Mouse (Mus musculus): ENCODE data around the gene Meis1.
A peak's percentile ranks its signal among the peaks of the same experiment; 100 is the strongest.

The Meis1 gene

DNA sequence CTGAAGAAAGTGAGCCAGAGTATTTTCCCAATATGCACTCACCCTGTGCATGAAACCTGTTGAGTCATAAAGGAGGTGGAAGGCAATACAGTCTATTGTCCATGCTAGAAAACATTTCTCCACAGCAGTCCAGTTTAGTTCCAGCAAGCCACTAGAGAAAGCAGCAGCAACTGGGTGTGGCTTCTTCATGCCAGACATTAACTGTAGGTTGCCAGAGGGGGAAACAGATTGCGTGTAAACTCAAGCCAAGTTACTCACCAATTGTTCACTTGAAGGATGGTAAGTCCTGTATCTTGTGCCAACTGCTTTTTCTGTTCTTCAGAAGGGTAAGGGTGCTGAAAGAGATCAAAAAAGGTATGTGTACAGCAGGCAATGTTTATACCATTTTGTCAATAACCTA is 113.4 kb downstream of the Meis1 start:
- no peak for DNase-seq (ENCODE audit: low spot score in 2 of 2)

DNA sequence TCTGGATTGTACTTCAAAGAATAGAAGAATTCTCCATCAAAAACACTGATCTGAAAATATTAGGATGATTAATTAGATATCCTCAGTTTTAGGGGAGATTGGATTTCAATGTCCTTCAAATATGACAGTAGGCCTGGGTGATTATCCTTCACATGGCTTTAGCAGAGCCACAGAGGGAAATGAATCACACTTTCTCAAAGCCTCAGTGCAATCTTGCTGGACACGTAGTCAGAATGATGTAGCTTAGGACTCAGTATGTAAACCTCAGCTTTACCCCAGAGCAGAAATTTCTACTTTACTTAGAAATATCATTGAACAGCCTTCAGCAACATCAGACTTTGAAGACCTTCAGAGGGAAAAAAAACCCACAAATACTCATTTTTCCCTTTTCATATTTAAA is 113.9 kb downstream of the Meis1 start:
- no peak for DNase-seq (ENCODE audit: low spot score in 2 of 2)

DNA sequence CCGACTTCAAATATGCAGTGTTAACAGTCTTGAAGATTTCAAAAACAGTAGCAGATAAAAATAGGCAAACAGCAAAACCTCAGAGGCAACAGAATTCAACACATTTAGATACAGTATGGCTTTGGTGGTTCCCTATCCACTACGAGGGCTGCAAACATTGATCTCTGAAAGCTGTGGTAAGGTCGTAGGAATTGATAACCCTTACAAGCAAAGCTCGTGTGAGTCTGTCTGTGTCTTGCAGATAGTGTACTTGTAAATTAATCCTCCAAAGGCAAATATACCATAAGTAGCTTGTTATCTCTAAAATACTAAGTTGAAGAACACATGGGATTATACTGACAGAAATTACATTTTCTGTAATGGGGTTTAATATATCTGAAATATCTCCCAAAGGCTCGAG is 114.5 kb downstream of the Meis1 start:
- DNase-seq (ENCODE audit: low spot score in 2 of 2), result no peak

DNA sequence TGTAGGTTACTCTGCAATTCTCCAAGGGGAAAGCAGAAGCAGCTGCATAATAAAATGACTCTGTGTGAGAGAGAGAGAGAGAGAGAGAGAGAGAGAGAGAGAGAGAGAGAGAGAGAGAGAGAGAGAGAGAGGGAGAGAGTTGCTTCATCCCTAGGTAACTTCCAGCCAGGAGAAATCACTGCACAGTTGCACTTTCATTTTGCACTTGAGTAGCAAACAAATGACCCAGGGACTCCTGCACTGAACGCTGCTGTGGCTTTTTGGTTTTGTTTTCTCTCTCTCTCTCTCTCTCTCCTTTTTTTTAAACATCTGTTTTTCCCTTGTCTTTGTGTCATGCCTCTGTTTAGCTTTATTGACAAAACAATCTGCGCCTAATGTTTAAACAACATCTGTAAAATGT is 118.3 kb downstream of the Meis1 start:
- no peak for DNase-seq (ENCODE audit: low spot score in 2 of 2)

DNA sequence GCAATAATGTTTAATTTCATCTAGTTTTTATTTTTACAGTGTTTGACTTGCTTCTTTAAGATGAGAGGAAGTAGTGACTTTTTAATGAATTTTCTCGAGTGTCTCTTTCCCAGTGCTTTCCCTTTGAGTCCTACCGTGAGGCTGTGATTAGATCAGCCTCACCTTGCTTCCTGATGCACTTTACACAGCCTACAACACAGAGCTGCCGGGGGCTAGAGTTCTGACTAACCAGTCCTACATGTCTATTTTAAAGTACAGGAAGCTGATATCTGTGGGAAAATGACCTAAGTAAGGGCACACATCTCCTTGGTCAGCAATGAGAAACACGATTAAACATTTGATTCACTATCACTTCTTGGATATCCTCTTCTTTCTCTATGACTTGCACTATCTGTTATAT is 119.9 kb downstream of the Meis1 start:
- DNase-seq (ENCODE audit: low spot score in 2 of 2), result no peak

DNA sequence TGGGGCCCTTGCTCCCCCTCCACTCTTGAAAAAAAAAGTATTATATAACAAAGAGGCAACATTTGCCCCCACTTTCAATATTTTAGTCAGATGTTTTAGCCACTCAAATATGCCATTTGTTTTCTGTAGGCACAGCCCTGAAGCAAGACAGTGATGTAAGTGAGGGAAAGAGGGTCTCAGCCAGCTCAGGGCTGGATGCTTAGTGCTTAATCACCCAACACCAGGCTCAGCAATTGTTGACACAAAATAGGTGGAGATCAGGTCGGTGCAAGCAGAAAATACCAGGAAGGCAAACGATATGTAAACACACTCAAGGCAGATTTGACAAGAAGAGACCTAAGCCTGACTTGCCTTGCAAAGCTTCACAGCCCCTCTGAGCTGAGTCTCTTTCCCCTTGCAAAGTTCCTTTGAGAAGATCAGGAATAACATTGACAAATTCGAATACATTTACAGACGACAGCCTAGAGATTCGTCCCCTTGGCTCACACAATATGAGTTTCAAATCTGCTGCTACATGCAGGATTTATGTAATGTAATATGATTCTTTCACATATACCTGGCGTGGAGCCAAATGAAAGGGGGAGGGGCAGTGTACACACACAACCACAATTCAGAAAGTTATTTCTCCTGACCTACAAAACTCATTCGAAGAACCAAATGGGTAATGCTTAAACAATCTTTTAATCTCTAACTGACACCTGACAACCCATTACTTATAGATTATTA is 120.7 kb downstream of the Meis1 start:
- DNase-seq (ENCODE audit: low spot score in 2 of 2), result no peak

DNA sequence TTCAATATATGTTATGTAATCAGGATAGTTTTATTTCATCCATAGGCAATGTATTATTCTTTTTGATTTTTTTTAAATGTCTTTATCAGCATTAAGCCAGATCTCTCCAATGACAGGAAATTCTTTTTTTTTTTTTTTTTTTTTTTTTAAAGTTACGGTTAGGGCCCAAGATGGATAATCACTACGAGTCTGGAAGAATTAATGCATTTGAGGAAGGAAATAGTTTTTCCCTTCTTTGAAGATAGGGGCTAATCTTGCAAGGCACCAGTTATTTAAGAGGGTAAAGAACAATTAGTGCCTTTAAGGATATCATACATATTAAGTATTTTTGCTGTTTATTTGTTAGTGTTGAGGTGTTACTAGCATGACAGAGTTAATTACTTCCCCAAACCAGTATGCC is 121.5 kb downstream of the Meis1 start:
- DNase-seq (ENCODE audit: low spot score in 2 of 2), result no peak

DNA sequence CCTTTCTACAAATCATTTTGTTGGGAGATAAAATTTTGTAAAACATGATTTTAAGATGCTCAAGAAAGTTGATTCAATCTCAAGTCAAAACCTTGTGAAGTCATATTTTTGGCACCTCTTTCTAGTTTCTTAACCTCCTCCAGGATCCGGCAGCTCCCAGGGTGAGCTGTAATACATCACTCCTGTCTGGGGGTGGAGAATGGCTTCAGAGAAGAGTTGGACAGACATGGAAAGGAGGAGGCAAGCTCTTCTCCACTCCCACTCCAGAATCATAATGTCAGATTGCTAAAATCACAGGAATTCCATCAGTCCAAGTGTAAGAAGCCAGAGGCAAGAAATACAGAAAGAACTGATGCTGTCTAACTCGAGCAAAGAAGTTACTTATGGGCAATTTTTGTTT is 126.3 kb downstream of the Meis1 start:
- DNase-seq (ENCODE audit: low spot score in 2 of 2), result no peak

DNA sequence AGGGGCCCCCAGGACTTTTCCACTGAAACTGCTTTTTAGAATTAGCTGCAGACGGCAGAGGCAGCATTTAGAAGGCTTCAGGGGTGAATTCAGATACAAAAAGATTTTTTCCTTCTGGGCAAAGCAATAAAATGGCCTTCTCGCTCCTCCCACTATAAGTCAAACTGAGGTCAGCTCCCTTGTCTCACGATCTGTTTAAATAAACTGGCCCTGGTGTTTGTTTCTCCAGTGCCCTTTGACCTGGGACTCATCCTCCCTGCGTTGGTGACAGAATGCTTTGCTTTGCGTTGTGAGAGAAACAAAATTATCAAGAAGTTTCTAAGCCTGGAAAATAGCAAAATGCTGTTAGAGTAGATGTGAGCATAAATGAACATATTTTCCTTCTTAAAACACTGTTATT is 129.6 kb downstream of the Meis1 start:
- DNase-seq (ENCODE audit: low spot score in 2 of 2), result no peak

DNA sequence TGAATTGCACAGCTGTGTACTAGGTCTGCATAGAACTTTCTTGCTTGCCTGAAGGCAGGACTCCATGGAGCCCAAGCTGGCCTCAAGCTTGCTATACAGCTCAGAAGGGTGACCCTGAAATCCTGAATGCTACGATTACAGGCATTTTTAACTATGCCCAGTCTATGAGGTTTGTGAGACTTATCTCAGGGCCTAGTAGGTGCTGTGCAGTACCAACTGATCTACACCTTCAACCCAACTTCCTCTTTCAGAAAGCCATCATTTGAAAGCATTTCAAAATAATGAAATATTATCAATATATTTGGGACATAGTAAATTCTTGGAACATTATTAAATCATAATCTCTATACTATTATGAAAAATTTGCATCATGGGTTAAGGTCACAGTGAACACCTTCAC is 130.1 kb downstream of the Meis1 start:
- no peak for DNase-seq (ENCODE audit: low spot score in 2 of 2)

DNA sequence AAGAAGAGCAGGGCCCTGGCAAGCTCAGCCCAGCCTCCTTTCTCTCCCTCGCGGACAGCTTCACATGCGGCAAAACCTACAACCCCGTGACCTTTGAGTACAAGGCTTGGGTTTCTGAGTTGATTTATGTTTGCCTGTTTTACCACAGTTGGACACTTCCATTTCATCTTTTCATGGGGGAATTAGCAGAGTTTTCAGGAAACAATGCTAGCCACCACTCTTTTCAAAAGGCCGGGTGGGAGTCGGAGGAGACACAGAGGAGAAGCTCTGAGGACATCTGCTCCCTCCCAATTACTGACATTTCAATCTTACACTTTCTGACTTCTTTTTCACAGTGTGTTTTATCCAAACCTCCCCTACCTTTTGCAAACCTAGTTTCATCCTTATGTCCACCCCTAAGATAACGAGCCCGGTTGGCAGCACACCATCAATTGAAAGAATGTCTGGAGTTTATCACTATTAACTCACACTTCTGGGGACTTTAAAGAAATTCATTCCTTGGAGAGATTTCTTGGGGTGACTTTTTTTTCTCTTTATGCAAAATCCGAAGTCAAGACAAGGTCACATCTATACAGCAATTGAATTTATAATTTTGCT is 133.0 kb downstream of the Meis1 start:
- DNase-seq (ENCODE audit: low spot score in 2 of 2), result no peak

DNA sequence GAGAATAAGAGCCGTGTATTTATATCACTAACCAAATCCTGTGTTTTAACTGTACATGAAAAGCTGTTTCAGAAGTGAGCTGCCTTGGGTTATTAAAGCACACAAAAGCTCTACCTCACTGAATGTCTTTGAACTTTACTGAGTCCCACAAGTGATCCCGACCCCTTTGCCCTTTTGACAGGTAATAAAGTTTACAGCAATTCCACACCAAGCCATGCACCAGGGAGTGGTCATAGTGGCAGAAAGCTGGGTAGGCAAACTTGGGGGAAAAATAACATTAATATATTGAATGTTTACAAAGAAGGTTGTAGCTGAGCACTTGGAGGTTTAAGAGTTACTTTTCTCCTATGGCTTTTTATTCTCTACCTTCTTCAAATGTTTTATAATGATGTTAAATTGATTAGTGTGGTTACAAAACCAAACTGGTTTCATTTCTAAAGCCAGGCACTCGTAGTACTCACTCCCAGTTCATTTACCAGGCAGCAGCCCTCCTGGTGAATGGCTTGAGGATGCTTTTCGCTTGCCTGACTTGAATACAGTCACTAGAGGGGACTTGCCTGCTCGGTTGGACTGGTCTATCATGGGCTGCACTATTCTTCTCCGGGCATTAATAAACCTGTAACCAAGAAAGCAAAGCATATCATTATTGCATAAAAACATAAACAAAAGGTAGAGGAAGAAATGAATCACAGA is 133.6 kb downstream of the Meis1 start:
- no peak for DNase-seq (ENCODE audit: low spot score in 2 of 2)

DNA sequence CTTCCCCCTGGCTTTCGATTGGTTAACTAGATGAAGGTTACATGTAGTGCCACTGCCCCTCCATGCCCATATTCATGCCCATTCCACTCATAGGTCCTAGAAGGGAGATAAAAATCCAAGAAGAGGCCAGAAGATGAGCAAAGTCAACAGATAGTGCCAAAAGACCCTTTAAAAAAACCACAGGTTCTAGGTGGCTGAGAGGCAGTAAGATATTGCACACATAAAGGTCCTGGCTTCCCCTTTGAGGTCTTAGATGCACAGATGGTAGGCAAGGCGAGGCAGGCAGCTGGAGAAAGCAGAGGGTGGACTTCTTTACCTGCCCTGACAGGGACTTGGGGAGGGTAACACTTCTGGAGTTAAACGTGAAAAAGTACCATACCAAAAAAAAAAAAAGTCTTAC is 134.8 kb downstream of the Meis1 start:
- DNase-seq (ENCODE audit: low spot score in 2 of 2), result no peak

DNA sequence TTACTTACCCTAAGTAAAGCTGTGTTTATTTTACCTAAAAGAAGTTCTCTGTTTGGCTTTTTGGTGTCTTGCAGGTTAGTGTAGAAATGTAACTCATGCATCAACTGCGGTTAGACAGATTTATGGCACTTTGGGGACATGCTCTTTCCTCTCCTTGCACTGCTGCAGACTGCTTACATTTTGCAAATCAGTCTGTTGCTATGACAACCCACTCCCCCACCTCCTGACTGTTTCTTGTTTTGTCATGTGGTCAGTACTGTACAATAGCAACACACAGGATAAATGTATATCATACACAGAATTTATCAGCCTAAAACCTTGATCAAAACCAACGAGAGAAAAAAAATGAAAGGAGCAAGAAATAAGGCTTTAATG is 135.3 kb downstream of the Meis1 start:
- no peak for DNase-seq (ENCODE audit: low spot score in 2 of 2)

DNA sequence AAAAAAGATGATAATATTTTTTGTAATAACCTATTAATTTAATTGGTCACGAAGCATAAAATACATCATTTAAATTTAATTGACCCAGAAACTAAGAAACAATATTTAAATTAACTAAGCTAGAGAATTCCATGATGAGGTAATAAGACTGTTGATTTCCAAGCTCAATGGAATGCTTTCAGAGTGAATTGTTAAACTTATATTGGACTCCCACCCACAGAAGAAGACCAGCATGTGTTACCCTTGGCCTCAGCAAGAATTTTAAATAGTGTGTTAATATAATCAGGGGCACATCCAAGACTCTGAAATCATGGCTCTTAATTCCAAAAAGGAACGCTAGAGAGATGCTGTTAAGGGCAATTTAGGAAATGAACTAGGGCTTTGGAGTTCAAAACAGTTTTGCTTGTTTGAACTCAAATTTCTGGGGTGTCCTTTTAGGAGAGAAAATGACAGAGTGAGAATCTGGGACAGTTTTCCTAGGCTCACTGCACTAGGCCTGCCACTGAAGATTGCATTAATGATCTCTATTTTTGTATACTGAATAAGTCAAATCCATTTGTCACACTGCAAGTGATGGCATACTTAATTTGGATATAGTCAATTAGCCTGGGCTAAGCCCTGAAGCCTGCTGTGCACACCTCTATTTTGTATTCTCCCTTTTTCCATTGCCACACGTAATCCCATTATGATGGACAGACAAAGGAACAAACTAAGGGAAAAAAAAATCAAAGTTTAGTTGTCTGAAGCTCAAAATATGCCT is 135.9 kb downstream of the Meis1 start:
- DNase-seq (ENCODE audit: low spot score in 2 of 2), result no peak

DNA sequence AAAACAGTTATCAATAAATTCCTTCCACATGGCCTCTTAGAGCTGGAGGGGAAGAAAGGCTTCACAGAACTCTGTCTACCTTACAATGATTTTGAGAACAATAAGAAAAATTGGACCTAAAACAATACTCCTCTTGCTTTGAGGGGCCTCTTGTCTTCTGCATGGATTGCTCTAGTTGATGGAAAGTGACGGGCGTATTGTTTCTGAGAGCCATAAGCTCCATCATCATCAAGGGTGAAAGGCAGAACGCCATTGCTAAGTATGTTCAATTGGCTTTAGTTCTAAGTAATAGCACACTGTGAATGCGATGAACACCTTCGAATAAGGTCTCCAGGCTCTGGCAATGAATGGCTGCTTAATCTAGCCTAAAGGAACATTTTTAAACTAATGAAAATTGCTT is 136.5 kb downstream of the Meis1 start:
- DNase-seq (ENCODE audit: low spot score in 2 of 2), result no peak

DNA sequence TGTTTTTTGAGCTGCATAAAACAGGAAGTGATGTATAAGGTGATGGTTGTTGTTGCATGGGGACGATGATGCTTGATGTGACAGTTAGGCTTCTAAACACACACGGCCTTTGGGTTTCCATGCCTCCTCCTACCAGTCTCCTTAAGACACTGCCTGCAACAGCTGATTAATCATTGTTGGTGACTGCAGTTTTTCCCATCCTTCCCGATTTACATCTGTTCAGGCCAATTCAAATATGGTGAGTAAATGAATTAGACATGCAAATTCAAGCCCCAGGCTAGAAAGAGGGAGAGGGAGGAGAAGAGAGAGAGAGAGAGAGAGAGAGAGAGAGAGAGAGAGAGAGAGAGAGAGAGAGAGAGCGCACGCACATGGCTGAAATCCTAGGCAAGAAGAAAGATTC is 138.0 kb downstream of the Meis1 start:
- no peak for DNase-seq (ENCODE audit: low spot score in 2 of 2)

DNA sequence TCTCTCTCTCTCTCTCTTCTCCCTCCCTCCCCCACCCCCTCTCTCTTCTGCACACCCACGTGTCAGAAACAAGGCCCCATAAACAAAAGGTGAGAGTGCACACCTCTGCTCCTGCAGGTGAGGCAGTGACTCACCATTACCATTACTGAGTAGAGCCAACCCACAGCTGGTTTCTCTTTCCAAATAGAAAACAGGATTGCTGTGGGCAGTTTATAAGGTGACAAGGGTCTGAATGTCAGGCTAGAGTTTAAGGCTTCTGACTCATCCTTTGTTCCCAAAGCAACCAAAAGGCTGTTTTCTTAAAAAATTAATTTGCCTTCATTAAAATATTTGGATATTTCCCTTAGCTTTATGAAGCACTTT is 139.3 kb downstream of the Meis1 start:
- no peak for DNase-seq (ENCODE audit: low spot score in 2 of 2)

DNA sequence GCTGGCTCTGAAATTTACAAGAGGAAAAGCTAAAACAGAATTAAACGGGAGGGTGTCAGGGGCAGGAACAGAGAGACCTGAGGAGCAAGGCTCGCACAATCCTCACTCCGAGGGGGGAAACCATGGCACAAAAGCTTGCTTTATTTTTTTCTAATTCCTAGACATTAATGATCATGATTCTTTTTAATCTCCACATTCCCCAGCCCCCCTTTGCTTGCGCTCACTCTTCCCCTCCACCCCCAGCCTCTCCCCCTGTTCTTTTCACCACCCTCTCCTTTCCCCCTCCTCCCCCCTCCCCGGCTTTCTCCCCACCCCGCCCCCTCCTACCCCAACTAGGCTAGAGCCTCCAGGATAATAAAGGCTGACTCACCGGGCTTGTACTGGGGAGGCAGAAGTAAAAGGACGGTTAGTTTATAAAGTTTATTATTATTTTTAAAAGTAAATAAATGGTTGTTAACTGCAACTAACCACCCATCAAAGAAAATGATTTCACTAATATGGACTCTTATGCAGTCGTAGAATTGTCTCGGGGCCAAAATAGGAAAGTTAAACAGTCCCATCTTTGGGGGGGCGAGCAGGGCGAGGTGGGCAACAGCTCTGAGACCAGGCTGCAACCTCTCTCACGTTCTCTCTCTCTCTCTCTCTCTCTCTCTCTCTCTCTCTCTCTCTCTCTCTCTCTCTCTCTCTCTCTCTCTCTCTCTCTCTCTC is 139.9 kb downstream of the Meis1 start:
- no peak for DNase-seq (ENCODE audit: low spot score in 2 of 2)

DNA sequence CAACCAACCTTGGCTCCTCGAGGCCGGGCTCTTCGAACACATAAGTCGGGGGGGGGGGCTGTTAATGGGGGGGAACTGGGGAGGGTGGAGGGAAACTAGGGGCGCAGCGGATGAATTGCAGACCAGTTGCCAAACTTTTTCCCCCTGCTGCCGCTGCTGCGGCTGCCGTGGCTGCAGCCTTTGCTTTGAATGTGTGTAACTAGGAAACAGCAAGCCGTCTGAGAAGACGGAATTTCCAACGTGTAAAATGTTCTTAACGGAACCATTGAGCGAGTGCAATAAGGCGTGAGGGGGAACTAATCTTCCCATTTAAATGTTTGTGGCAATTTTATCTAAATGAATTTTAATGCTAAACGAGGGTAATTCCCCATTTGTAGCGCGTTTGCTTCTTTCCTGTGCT is 140.8 kb downstream of the Meis1 start:
- DNase-seq (ENCODE audit: low spot score in 2 of 2), result no peak

DNA sequence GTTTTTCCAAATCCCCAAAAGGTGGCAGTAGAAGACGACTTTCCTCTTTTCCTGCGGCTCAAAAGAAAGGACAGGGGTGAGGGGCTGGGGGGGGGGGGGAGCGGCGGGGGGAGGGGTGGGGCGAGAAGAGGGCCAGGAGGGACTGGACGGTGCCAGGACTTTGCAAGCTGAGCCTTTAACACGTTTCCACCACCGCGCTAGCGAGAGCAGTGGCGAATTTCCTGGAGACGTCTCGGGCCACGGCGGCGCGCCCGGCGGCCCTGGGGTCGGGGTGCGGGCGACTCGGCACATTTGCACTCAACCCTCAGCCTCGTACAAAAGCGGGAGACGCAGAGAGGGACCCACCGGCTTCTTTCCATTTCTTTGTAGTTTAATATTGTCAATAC is 141.2 kb downstream of the Meis1 start:
- peak; percentile 16 to 34 for DNase-seq (ENCODE audit: low spot score in 2 of 2)
